Mouse (Mus musculus): ENCODE data around the gene Epn2. TPM values are rescaled to one million over a fixed set of nuclear protein-coding genes. Genes with fewer than 3 reads are reported as not detected.

Gene Epn2
- 5.7 and 7.3 TPM in 2 replicates for polyA plus RNA-seq (2012; rRNA removed)

DNA sequence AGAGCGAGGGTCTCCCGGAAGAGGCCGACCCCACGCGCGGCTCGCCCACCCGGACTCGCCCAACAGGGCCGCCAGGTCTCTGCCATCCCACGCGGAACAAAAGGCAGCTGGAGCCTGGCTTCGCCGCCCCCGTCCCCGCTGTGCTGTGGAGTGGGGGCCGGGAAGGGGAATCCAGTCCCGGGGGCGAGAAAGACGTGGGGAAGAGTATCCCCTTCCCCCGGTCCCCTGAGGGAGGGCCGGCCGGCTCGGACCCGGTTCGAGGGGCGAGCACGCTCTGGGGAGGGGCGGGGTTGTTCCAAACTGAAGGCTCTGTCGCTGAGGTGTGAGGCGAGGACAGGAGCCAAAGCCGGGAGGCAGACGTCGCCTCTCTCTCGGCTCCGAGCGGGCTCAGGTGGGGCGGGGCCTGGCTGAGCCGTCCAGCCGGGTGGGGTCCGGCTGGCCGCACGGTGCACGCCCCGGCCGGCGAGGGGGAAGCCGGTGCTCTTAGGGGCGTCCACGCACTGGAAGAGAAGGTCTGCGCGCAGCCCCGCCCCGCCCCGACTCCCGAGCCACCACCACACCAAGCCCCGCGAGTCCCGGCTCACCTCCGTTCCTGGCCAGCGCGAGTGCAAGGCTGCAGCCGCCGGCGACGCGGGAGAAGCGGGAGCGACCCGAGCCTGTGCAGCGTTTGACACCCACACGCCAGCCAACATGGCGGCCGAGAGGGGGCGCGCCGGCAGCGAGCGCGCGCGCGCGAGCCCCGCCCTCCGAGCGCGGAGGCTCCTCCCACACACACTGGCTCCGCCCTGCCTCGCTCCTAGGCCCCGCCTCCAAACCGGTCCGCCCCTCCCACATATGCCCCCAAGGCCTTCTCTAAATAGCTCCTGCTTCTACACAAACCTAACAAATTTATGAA lies at the start of gene Epn2:
Gene Epn2 (minus strand): TSS at position 705 of the 895 bp plus-strand sequence.
- DNase-seq = peak; percentile 5
- WGBS = 2% methylated on average over 92 of the region's 93 CpGs
- Histone ChIP-seq H3K4me1 (replicated peaks; ENCODE audit: control insufficient read depth, insufficient read depth, low read length) (peaks cover 11% of the 10 kb centered on the region), H3K27ac (ENCODE audit: control insufficient read depth, insufficient read depth, low read length) (no peak within 1 kb of the TSS), H3K27me3 (ENCODE audit: control insufficient read depth, insufficient read depth, low read length) (peaks cover 13% of the 10 kb centered on the region), H3K4me3 (ENCODE audit: control insufficient read depth, insufficient read depth, low read length) (peak within 1 kb of the TSS; percentile 50), H3K36me3 (ENCODE audit: control insufficient read depth, insufficient read depth, low read length) (no peaks in the 10 kb centered on the region)
- TF ChIP-seq CTCF (IDR thresholded peaks at IDR 0.05; ENCODE audit: borderline replicate concordance, control insufficient read depth, extremely low read depth, insufficient read depth, low read length, poor library complexity) (no peak), POLR2A (IDR thresholded peaks at IDR 0.05; ENCODE audit: control insufficient read depth, extremely low read depth, insufficient read depth, low read length, poor library complexity) (no peak)

DNA sequence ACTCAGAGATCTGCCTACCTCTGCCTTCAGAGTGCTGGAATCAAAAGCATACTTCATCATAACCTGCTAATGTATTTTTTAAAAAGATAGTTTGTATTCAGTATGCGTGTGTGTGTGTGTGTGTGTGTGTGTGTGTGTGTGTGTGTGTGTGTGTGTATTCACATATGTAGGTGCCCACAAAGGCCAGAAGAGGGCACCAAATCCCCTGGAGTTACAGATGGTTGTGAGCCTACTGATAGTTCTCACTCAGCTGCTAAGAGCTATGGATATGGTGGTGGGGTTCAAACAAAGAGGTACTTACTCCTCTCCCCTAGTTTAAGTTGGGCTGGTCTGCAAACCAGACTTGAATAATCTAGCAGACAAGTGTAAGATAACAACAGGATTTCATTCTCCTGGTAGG lies 47.0 kb upstream of the Epn2 start:
- Histone ChIP-seq H3K27ac (ENCODE audit: control insufficient read depth, insufficient read depth, low read length) (no peak overlapping the region), H3K27me3 (ENCODE audit: control insufficient read depth, insufficient read depth, low read length) (no peaks in the 10 kb centered on the region), H3K36me3 (ENCODE audit: control insufficient read depth, insufficient read depth, low read length) (no peaks in the 10 kb centered on the region), H3K4me3 (ENCODE audit: control insufficient read depth, insufficient read depth, low read length) (no peak overlapping the region), H3K4me1 (replicated peaks; ENCODE audit: control insufficient read depth, insufficient read depth, low read length) (no peaks in the 10 kb centered on the region)
- 83% methylated on average over 1 of the region's 1 CpGs for WGBS
- DNase-seq = no peak
- TF ChIP-seq CTCF (IDR thresholded peaks at IDR 0.05; ENCODE audit: borderline replicate concordance, control insufficient read depth, extremely low read depth, insufficient read depth, low read length, poor library complexity) (no peak), POLR2A (IDR thresholded peaks at IDR 0.05; ENCODE audit: control insufficient read depth, extremely low read depth, insufficient read depth, low read length, poor library complexity) (no peak)

DNA sequence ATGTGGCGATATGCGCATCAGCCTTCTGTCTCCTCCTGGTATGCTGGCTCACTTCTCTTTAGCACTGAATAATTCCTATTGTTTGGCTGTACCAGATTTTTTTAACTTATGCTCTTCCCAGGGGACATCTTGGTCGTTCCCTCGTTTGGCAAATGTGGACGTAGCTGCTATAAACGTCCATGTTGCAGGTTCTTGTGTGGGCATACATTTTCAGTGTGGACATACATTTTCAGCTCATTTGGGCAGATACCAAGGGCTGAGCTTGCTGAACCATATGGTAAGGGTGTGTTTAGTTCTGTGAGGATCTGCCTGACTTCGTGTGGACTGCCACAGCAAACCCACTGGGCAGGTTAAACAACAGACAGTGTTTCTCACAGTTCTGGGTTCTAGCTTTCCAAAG lies 45.6 kb upstream of the Epn2 start:
- TF ChIP-seq CTCF (IDR thresholded peaks at IDR 0.05; ENCODE audit: borderline replicate concordance, control insufficient read depth, extremely low read depth, insufficient read depth, low read length, poor library complexity) = no peak
- TF ChIP-seq POLR2A (IDR thresholded peaks at IDR 0.05; ENCODE audit: control insufficient read depth, extremely low read depth, insufficient read depth, low read length, poor library complexity) = no peak
- no peak for DNase-seq
- H3K27ac ChIP-seq (ENCODE audit: control insufficient read depth, insufficient read depth, low read length) = no peak overlapping the region
- no peaks in the 10 kb centered on the region for H3K4me1 ChIP-seq (replicated peaks; ENCODE audit: control insufficient read depth, insufficient read depth, low read length)
- no peak overlapping the region for H3K4me3 ChIP-seq (ENCODE audit: control insufficient read depth, insufficient read depth, low read length)
- no peaks in the 10 kb centered on the region for H3K36me3 ChIP-seq (ENCODE audit: control insufficient read depth, insufficient read depth, low read length)
- 85% methylated on average over 7 of the region's 7 CpGs for WGBS
- H3K27me3 ChIP-seq (ENCODE audit: control insufficient read depth, insufficient read depth, low read length) = no peaks in the 10 kb centered on the region; the same call in 1 of the 2 replicates

- H3K27ac ChIP-seq (ENCODE audit: control insufficient read depth, insufficient read depth, low read length) = no peak overlapping the region
- TF ChIP-seq POLR2A (IDR thresholded peaks at IDR 0.05; ENCODE audit: control insufficient read depth, extremely low read depth, insufficient read depth, low read length, poor library complexity) = no peak
- TF ChIP-seq CTCF (IDR thresholded peaks at IDR 0.05; ENCODE audit: borderline replicate concordance, control insufficient read depth, extremely low read depth, insufficient read depth, low read length, poor library complexity) = no peak
- H3K27me3 ChIP-seq (ENCODE audit: control insufficient read depth, insufficient read depth, low read length) = peaks cover 2% of the 10 kb centered on the region; the same call in 1 of the 2 replicates
- no peak for DNase-seq
- no peaks in the 10 kb centered on the region for H3K4me1 ChIP-seq (replicated peaks; ENCODE audit: control insufficient read depth, insufficient read depth, low read length)
- WGBS = 69% methylated on average over 8 of the region's 8 CpGs
- no peaks in the 10 kb centered on the region for H3K36me3 ChIP-seq (ENCODE audit: control insufficient read depth, insufficient read depth, low read length)
- H3K4me3 ChIP-seq (ENCODE audit: control insufficient read depth, insufficient read depth, low read length) = no peak overlapping the region
These were observed 41.3 kb upstream of the Epn2 start for GRCm38 (mm10) chr11:61620762-61621161.

DNA sequence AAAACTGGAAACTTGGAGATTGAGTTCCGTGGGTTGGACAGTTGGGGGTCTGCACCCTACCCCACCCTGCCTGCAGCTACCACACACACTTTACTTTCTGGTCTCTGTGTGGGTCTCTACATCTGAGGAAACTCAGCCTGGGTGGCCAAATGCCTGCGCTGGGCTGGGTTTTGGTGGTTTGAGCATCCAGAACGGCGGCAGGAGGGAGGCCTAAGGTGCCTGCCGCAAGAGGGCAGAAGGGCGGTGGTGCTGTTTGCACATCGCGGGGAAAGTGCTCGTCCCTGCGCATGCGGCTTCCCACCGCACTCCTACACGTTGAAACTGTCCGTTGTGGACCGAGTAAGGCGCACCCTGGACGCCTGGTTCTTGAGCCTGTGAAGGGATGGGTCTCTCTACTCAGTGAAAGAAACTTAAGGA lies 40.8 kb upstream of the Epn2 start:
- peak; percentile 46 for DNase-seq
- WGBS = 6% methylated on average over 17 of the region's 17 CpGs
- Histone ChIP-seq H3K4me3 (ENCODE audit: control insufficient read depth, insufficient read depth, low read length) (no peak overlapping the region), H3K27me3 (ENCODE audit: control insufficient read depth, insufficient read depth, low read length) (peaks cover 2% of the 10 kb centered on the region; the same call in 1 of the 2 replicates), H3K36me3 (ENCODE audit: control insufficient read depth, insufficient read depth, low read length) (no peaks in the 10 kb centered on the region), H3K27ac (ENCODE audit: control insufficient read depth, insufficient read depth, low read length) (no peak overlapping the region), H3K4me1 (replicated peaks; ENCODE audit: control insufficient read depth, insufficient read depth, low read length) (no peaks in the 10 kb centered on the region)
- TF ChIP-seq CTCF (IDR thresholded peaks at IDR 0.05; ENCODE audit: borderline replicate concordance, control insufficient read depth, extremely low read depth, insufficient read depth, low read length, poor library complexity) = no peak
- no peak for TF ChIP-seq POLR2A (IDR thresholded peaks at IDR 0.05; ENCODE audit: control insufficient read depth, extremely low read depth, insufficient read depth, low read length, poor library complexity)

GRCm38 (mm10) chr11:61619791-61620241 lies 40.3 kb upstream of the Epn2 start:
- Histone ChIP-seq H3K27ac (ENCODE audit: control insufficient read depth, insufficient read depth, low read length) (no peak overlapping the region), H3K4me1 (replicated peaks; ENCODE audit: control insufficient read depth, insufficient read depth, low read length) (no peaks in the 10 kb centered on the region), H3K36me3 (ENCODE audit: control insufficient read depth, insufficient read depth, low read length) (no peaks in the 10 kb centered on the region), H3K27me3 (ENCODE audit: control insufficient read depth, insufficient read depth, low read length) (peaks cover 2% of the 10 kb centered on the region; the same call in 1 of the 2 replicates), H3K4me3 (ENCODE audit: control insufficient read depth, insufficient read depth, low read length) (no peak overlapping the region)
- no peak for DNase-seq
- WGBS = 11% methylated on average over 17 of the region's 17 CpGs
- TF ChIP-seq POLR2A (IDR thresholded peaks at IDR 0.05; ENCODE audit: control insufficient read depth, extremely low read depth, insufficient read depth, low read length, poor library complexity) (no peak), CTCF (IDR thresholded peaks at IDR 0.05; ENCODE audit: borderline replicate concordance, control insufficient read depth, extremely low read depth, insufficient read depth, low read length, poor library complexity) (no peak)
